Mouse (Mus musculus) neutrophil, adult 5-6 weeks (primary cell): ENCODE data around the gene Lilra6. TPM values are rescaled to one million over a fixed set of nuclear protein-coding genes. Genes with fewer than 3 reads are reported as not detected.
A peak's percentile ranks its signal among the peaks of the same experiment; 100 is the strongest.
"Not testable (repeated sequence)": the region's sequence is repeated elsewhere in the genome, so short reads cannot be mapped to it uniquely, and the experiment has no call there.

Experiments used
- ATAC-seq: fragments of 151-379, 151-347 bp; 2 replicates; pipeline ENCODE4 v1.8.0; 2017; ENCODE audit warnings: mild to moderate bottlenecking, moderate TSS enrichment; ENCODE audit not compliant: insufficient number of reproducible peaks, poor library complexity, low FRiP score, severe bottlenecking; ENCODE audit errors: extremely low read depth
- total RNA-seq: library from RNA; stranded (forward); fragments of 200-1000 nt; gene quantifications from 2 replicates; pipeline ENCODE4 v1.2.3, GENCODE M21; 2017

Gene Lilra6
- total RNA-seq, result 145 and 154 TPM in 2 replicates

- peak; percentile 75 for ATAC-seq
Measured at GRCm38 (mm10) chr7:3915387-3915786, at the start of gene Lilra6. TSS of gene Lilra6 (minus strand) at chr7:3915503.

- no peak for ATAC-seq
Measured at GRCm38 (mm10) chr7:3962017-3962416, 46.7 kb upstream of the Lilra6 start.

GRCm38 (mm10) chr7:3957387-3957786 is 42.1 kb upstream of the Lilra6 start:
- ATAC-seq, result no peak

GRCm38 (mm10) chr7:3949159-3949558 is 33.9 kb upstream of the Lilra6 start:
- no peak for ATAC-seq

GRCm38 (mm10) chr7:3948223-3948622 is 32.9 kb upstream of the Lilra6 start:
- ATAC-seq, result no peak

GRCm38 (mm10) chr7:3946117-3946516 is 30.8 kb upstream of the Lilra6 start:
- ATAC-seq, result no peak

GRCm38 (mm10) chr7:3940915-3941314 is 25.6 kb upstream of the Lilra6 start:
- peak; percentile 91 for ATAC-seq

- ATAC-seq, result no peak
Measured at GRCm38 (mm10) chr7:3939866-3940525, 24.7 kb upstream of the Lilra6 start.

GRCm38 (mm10) chr7:3935473-3935872 is 20.2 kb upstream of the Lilra6 start:
- not testable (repeated sequence) for ATAC-seq

- peak; percentile 46; the same call in 1 of the 2 replicates for ATAC-seq
Measured at GRCm38 (mm10) chr7:3903704-3904103, 11.6 kb downstream of the Lilra6 start.

GRCm38 (mm10) chr7:3898036-3898590 is 17.2 kb downstream of the Lilra6 start, which contains the start of gene Gm14548:
TSS of gene Gm14548 (minus strand) at chr7:3898120.
- peak; percentile 98 for ATAC-seq

GRCm38 (mm10) chr7:3875032-3875431 is 40.3 kb downstream of the Lilra6 start:
- 0 out of 2 replicates have a peak, but pooled peaks have one; percentile 44 for ATAC-seq

Other genes with a start within 250 kb of the Lilra6 start
- gene Leng1, start 249.7 kb downstream of the Lilra6 start, total RNA-seq, result 11.9 and 12.8 TPM in 2 replicates
- 51.9 and 60.2 TPM in 2 replicates for gene Tmc4, start 237.9 kb downstream of the Lilra6 start, total RNA-seq
- gene Tsen34, start 222.6 kb downstream of the Lilra6 start, total RNA-seq, result 26.4 and 26.5 TPM in 2 replicates
- 87.5 and 100 TPM in 2 replicates for gene Mboat7, start 222.0 kb downstream of the Lilra6 start, total RNA-seq
- 1,508 and 1,604 TPM in 2 replicates for gene Rps9, start 211.5 kb downstream of the Lilra6 start, total RNA-seq
- gene Pirb, start 195.1 kb downstream of the Lilra6 start, total RNA-seq, result 406 and 418 TPM in 2 replicates
- gene Gm15448, start 89.8 kb downstream of the Lilra6 start, total RNA-seq, result 36.3 and 41.7 TPM in 2 replicates
- 85.7 and 94.4 TPM in 2 replicates for gene Pira2, start 70.5 kb downstream of the Lilra6 start, total RNA-seq
- gene Gm14548, start 17.4 kb downstream of the Lilra6 start, total RNA-seq, result 94.9 and 100 TPM in 2 replicates
- 22.3 and 23.0 TPM in 2 replicates for gene Lair1, start 147.7 kb upstream of the Lilra6 start, total RNA-seq
- 0.12 TPM in 1 of 2 replicates, not detected in the other for gene Ttyh1, start 203.9 kb upstream of the Lilra6 start, total RNA-seq
- 155 and 160 TPM in 2 replicates for gene Leng8, start 221.5 kb upstream of the Lilra6 start, total RNA-seq
- gene Leng9, start 234.9 kb upstream of the Lilra6 start, total RNA-seq, result 18.9 and 19.7 TPM in 2 replicates
- gene Cdc42ep5, start 249.4 kb upstream of the Lilra6 start, total RNA-seq, result 0.86 and 5.8 TPM in 2 replicates